Mouse (Mus musculus): ENCODE measurements around the gene Fnbp1.

DNA sequence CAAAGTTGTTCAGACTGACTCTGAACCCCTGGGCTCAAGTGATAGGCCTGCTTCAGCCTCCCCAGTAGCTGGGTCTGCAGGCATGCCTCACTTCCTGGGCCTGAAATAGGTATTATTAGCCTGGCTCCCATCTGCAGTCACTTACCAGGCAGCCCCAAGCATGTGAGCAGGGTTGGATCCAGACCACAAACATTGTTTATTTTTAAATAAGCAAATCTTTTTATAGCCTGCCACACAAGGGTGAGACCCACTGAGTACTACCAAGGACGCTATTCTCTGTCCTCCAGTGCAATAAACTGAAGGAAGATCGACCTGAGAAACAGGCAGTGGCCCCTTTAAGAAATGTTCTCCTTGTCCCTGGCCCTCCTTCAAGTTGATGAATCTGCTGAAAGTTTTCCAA is 17.1 kb downstream of the Fnbp1 start:
- no peak for TF ChIP-seq CTCF (IDR thresholded peaks at IDR 0.05; ENCODE audit: extremely low read depth, insufficient read depth, low read length)
- TF ChIP-seq POLR2A (IDR thresholded peaks at IDR 0.05; ENCODE audit: extremely low read depth, insufficient read depth, low read length) = no peak

All from cortical plate, adult 2 months (tissue).